Mouse (Mus musculus) embryo, embryonic 10 days (tissue): Measurements from ENCODE around the gene Robo1.
A peak's percentile ranks its signal among the peaks of the same experiment; 100 is the strongest.

Experiments
- DNase-seq: peaks from one replicate; pipeline ENCODE4 v3.0.0-alpha.2; 2015; ENCODE audit warnings: low spot score

Gene Robo1

DNA sequence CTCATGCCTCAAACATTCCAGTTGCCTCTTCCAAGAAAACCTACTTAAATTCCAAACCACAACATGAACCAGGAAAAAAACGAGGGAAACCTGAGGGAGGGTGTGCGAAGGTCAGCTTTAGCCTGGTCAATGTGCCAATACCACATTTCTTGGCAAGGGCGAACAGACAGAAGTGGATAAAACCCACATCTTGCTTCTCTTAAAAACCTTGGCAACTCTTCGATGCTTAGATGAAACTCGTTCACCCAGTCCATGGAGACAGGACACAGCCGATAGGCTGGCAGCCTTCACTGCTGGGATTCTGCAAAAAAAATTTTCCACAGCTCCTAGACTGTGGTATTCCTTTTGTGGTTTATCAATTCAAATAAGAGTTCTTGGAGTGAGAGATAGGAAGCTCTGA lies 690.6 kb downstream of the Robo1 start:
- DNase-seq = no peak

DNA sequence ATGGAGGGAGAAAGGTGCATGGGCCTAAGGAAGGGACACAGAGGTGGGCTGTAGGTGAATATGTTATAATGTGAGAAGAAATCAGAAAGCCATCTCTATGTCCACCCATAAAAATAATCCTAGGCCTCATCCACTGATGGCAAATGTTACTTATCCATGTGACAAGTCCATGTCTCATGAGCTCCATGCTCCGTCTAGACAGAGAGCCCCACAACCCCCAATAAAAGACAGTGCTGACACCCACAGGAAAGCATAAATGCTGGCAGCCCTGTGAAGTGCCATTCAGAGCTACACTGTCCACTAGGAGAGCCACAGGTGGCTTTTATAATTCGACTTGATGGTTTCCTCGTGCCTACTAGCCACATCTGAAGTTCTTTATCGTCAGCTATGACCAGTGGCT lies 694.6 kb downstream of the Robo1 start:
- DNase-seq = no peak

DNA sequence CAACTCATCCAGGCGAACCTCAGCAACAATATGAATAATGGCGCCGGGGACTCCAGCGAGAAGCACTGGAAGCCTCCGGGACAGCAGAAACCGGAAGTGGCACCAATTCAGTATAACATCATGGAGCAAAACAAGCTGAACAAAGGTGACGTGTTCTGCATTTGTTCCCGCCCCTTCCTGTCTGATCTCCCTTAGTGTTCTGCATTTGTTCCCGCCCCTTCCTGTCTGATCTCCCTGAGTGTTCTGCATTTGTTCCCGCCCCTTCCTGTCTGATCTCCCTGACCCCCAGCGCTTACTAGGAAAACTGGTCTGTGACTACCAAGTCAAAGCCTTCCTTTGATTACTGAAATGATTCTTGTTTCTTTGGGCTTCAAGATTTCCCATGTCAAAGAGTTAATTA lies 696.5 kb downstream of the Robo1 start:
- no peak for DNase-seq

- DNase-seq = no peak
Measured at GRCm38 (mm10) chr16:73005831-73006230, 697.7 kb downstream of the Robo1 start.

GRCm38 (mm10) chr16:73007434-73007833 lies 699.3 kb downstream of the Robo1 start:
- DNase-seq = peak; percentile 48

- no peak for DNase-seq
Measured at GRCm38 (mm10) chr16:73011313-73011712, 703.2 kb downstream of the Robo1 start.

GRCm38 (mm10) chr16:73012926-73013325 lies 704.8 kb downstream of the Robo1 start:
- no peak for DNase-seq

- no peak for DNase-seq
Measured at GRCm38 (mm10) chr16:73014544-73014943, 706.4 kb downstream of the Robo1 start.

- DNase-seq = no peak
Measured at GRCm38 (mm10) chr16:73015976-73016375, 707.9 kb downstream of the Robo1 start.

- no peak for DNase-seq
Measured at GRCm38 (mm10) chr16:73016801-73017200, 708.7 kb downstream of the Robo1 start.

DNA sequence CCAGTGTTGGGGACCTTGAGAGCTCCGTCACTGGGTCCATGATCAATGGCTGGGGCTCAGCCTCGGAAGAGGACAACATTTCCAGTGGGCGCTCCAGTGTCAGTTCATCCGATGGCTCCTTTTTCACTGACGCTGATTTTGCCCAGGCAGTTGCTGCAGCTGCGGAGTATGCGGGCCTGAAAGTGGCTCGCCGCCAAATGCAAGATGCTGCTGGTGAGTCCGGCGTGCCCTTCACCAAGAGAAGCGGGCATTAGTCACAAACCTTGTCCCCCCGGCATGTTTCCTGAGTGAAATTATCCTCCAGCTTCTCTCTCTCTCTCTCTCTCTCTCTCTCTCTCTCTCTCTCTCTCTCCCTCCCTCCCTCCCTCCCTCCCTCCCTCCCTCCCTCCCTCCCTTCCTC lies 716.2 kb downstream of the Robo1 start:
- DNase-seq = no peak

- DNase-seq = no peak
Measured at GRCm38 (mm10) chr16:73027692-73028091, 719.6 kb downstream of the Robo1 start.

DNA sequence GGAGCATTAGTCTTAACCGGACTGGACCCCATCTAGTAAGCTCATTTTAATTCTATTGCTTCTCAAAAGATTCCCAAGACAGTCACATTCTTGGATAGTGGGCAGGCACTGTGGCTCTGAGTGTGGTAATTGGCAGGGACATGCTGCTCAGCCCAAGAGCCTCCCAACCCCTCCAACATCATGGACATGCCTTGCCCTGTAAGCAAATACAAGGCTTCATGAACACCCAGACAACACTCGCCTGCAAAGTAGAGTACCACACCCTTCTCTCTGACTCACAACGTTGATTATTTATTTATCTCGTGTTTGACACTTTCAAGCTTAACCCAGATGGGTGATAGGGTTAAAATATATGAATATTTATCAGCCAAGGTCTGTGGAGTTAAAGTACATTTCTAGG lies 722.9 kb downstream of the Robo1 start:
- DNase-seq = no peak

GRCm38 (mm10) chr16:73035210-73035985 lies 727.3 kb downstream of the Robo1 start:
- no peak for DNase-seq

- DNase-seq = peak; percentile 66
Measured at GRCm38 (mm10) chr16:73038552-73038951, 730.4 kb downstream of the Robo1 start.

GRCm38 (mm10) chr16:73062461-73062860 lies 754.4 kb downstream of the Robo1 start:
- no peak for DNase-seq

DNA sequence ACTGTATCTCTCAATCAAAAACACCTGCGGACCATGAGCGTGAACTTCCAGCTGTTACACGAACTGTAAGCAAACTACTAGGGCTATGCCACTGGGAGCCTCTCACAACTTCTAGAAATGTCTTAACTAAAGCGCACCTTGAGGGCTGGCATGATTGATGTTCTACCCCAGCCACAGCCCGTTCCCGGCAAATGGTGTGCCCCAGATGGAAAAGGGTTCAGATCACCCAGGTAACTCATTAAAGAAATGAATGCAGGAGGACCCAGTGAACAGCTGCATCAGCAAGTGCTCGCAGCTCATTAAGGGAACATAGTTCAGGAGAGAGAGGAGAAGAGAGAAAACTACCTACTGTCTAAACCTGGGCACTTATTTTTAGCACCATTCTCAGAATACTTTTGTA lies 759.7 kb downstream of the Robo1 start:
- no peak for DNase-seq

DNA sequence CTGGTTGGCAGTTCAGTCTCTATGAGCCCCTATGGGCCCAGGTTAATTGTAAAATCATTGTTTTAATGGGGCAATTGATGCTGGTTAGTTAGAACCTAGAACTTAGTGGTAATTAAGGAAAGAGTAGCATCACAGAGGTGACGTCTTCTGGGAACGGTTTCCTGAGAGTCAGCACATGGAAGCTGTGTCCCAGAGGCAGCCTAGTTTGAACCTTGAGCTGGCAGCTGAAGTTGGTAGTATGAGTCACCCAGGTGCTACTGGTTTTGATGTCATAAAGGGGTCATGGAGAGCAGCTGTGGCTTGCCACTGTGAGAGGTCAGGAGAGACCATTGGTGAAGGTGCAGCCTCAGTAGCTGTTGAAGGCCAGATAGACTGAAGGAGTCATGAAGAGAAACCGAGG lies 763.9 kb downstream of the Robo1 start:
- no peak for DNase-seq

DNA sequence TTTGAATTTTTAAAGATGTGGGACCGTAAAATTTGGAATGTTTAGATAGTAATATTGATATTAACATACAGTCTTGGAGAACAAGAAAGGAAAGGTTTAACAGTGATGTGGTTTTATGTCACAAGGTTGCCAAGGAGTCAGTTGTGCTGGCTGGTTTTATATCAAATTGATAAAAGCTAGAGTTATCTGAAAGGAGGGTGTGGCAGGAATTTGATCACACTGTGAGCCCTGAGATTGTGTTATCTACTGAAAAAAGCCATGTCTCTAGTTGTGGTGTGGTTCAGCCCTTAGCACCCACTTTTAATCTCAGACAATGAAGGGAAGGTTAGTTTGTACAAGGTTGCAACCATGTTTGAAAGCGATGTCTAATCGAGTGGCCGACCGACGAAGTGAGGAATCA lies 764.8 kb downstream of the Robo1 start:
- no peak for DNase-seq

GRCm38 (mm10) chr16:73082420-73082819 lies 774.3 kb downstream of the Robo1 start:
- no peak for DNase-seq

DNA sequence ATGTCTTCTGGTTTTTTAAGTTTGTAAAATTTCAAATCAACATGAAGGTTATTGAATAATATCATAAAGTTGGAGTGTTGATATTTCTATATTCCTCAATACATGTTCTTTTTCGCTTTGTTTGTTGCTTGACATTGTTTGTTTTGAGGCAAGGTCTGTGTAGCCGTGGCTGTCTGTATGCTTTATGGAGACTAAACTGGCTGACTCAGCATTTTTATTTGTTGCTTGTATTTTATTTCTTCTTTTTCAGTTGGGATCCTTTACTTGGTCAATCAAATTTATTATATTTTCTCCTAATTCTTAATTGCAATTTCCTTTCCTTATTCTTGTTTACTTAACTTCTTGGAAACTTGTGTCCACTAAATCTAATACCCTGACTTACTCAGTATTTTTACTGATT lies 775.0 kb downstream of the Robo1 start:
- DNase-seq = no peak
